ENCODE assay signal across 35 mouse cellular contexts in genomic region chr1:156288556-156289221, GRCm38 (mm10). TPM values are rescaled to one million over a fixed set of nuclear protein-coding genes. Genes with fewer than 3 reads are reported as not detected.
"Had no signal": no experiment of that assay in that cellular context is flagged by ENCODE, and none has a peak within 500 bp of the region (broad histone marks: within the 10 kb centered on the region; RNA-seq: fewer than 3 reads in every experiment).

No protein-coding gene starts in this region.

- H3K27me3 ChIP-seq: heart, embryonic 12.5 days; hindbrain, embryonic 13.5 days; hindbrain, embryonic 15.5 days; limb, embryonic 12.5 days; liver, embryonic 13.5 days; liver, embryonic 15.5 days had no signal

- H3K4me1 ChIP-seq: hindbrain, embryonic 13.5 days; hindbrain, embryonic 15.5 days; limb, embryonic 10.5 days; limb, embryonic 12.5 days; liver, embryonic 13.5 days; liver, embryonic 15.5 days had no signal

- H3K9me3 ChIP-seq: heart, embryonic 10.5 days; heart, embryonic 12.5 days; hindbrain, embryonic 13.5 days; hindbrain, embryonic 15.5 days; limb, embryonic 10.5 days; limb, embryonic 12.5 days; liver, embryonic 13.5 days; liver, embryonic 15.5 days had no signal

- H3K36me3 ChIP-seq: heart, embryonic 10.5 days; heart, embryonic 12.5 days; hindbrain, embryonic 13.5 days; hindbrain, embryonic 15.5 days; limb, embryonic 10.5 days; limb, embryonic 12.5 days; liver, embryonic 13.5 days; liver, embryonic 15.5 days had no signal

- H3K4me2 ChIP-seq: heart, embryonic 12.5 days; hindbrain, embryonic 13.5 days; hindbrain, embryonic 15.5 days; limb, embryonic 12.5 days; liver, embryonic 11.5 days; liver, embryonic 13.5 days; liver, embryonic 15.5 days had no signal

- ATAC-seq: hindbrain, postnatal 0 days; intestine, embryonic 16.5 days; liver, postnatal 0 days had no signal

- DNase-seq: gastrocnemius, postnatal 14 days; gastrocnemius, postnatal 36 days; heart, adult 18-20 months; heart, postnatal 10 days; kidney, adult 11 months; kidney, adult 8-10 months; kidney, postnatal 14 days; kidney, postnatal 36 days; layer of hippocampus, adult 9-11 months; layer of hippocampus, postnatal 36 days; liver; liver, embryonic 13.5 days; liver, postnatal 0 days had no signal

- H3K4me3 ChIP-seq: heart, embryonic 10.5 days; heart, embryonic 12.5 days; hindbrain, embryonic 13.5 days; hindbrain, embryonic 15.5 days; limb, embryonic 10.5 days; limb, embryonic 12.5 days; liver, embryonic 13.5 days; liver, embryonic 15.5 days had no signal

- H3K27ac ChIP-seq: heart, embryonic 10.5 days; hindbrain, embryonic 13.5 days; hindbrain, embryonic 15.5 days; hindbrain, postnatal 0 days; kidney, postnatal 0 days; limb, embryonic 10.5 days; limb, embryonic 12.5 days; liver, embryonic 13.5 days; liver, embryonic 15.5 days had no signal

RNA-seq across cellular contexts. Expression of gene Tdrd5, which starts 14.8 kb away (rescaled TPM):
- total RNA-seq: gastrocnemius, adult 18-20 months; gastrocnemius, adult 8-10 months; gastrocnemius, postnatal 14 days; heart, adult 18-20 months; heart, adult 8-10 months; heart, postnatal 25 days; hematopoietic stem cell, adult 5-6 weeks had no signal
- polyA plus RNA-seq: large intestine, adult 2 months; limb, embryonic 10.5 days; liver, postnatal 0 days had no signal

RNA-seq across cellular contexts. Expression of gene Nphs2, which starts 21.8 kb away (rescaled TPM):
- total RNA-seq: gastrocnemius, adult 18-20 months; gastrocnemius, adult 8-10 months; gastrocnemius, postnatal 36 days; heart, adult 8-10 months; heart, postnatal 25 days; hematopoietic stem cell, adult 5-6 weeks; layer of hippocampus, postnatal 14 days had no signal
- polyA plus RNA-seq: gonadal fat pad, adult 2 months; heart, embryonic 10.5 days; heart, embryonic 12.5 days; heart, embryonic 14.5 days; heart, embryonic 16.5 days; hindbrain, embryonic 11.5 days; hindbrain, embryonic 13.5 days; intestine, embryonic 16.5 days; limb, embryonic 10.5 days; limb, embryonic 12.5 days; liver, embryonic 11.5 days; liver, embryonic 13.5 days; liver, embryonic 15.5 days; liver, postnatal 0 days had no signal
